Mouse (Mus musculus) forebrain, embryonic 14.5 days (tissue): ENCODE data around the gene Rpl5. TPM values are rescaled to one million over a fixed set of nuclear protein-coding genes. Genes with fewer than 3 reads are reported as not detected.

Source experiments
- ATAC-seq: fragments of 200-750 bp; cut with Nextera tagmentation; 2 replicates; pipeline ENCODE4 v1.8.0; 2017; ENCODE audit warnings: mild to moderate bottlenecking, moderate library complexity
- DNase-seq: peaks from one replicate; pipeline ENCODE4 v3.0.0-alpha.2; 2015; ENCODE audit warnings: low spot score
- H3K27ac ChIP-seq: fragments of 300-500 bp; sonication (generic); 2 replicates; pipeline ENCODE4 v1.5.1; 2014; ENCODE audit warnings: low read depth, mild to moderate bottlenecking, control low read depth, low read length, moderate library complexity
- H3K27me3 ChIP-seq: fragments of 300-500 bp; sonication (generic); replicated peaks from 2 replicates; pipeline ENCODE4 v1.6.1; 2014; ENCODE audit warnings: low read length, control low read depth, mixed read lengths; ENCODE audit not compliant: control insufficient read depth, insufficient read depth
- H3K36me3 ChIP-seq: fragments of 300-500 bp; sonication (generic); 2 replicates; pipeline ENCODE4 v1.6.1; 2014; ENCODE audit warnings: low read length, control low read depth; ENCODE audit not compliant: control insufficient read depth, insufficient read depth
- H3K4me1 ChIP-seq: fragments of 300-500 bp; sonication (generic); 2 replicates; pipeline ENCODE4 v1.6.1; 2014; ENCODE audit warnings: antibody characterized with exemption, low read length, control low read depth; ENCODE audit not compliant: control insufficient read depth, insufficient read depth
- H3K4me2 ChIP-seq: fragments of 300-500 bp; sonication (generic); 2 replicates; pipeline ENCODE4 v1.6.1; 2014; ENCODE audit warnings: mild to moderate bottlenecking, control low read depth, low read length
- H3K4me3 ChIP-seq: fragments of 300-500 bp; sonication (generic); 2 replicates; pipeline ENCODE4 v1.5.1; 2014; ENCODE audit warnings: low read depth, low read length, control low read depth
- H3K9ac ChIP-seq: fragments of 300-500 bp; sonication (generic); 2 replicates; pipeline ENCODE4 v1.6.1; 2014; ENCODE audit warnings: mild to moderate bottlenecking, low read length, control low read depth, moderate library complexity
- H3K9me3 ChIP-seq: fragments of 300-500 bp; sonication (generic); replicated peaks from 2 replicates; pipeline ENCODE4 v1.6.1; 2016; ENCODE audit warnings: low read length, control low read depth, mixed read lengths; ENCODE audit not compliant: control insufficient read depth
- WGBS: fragments of 180-500 bp; shearing (Covaris S2); extraction: QIAGEN DNeasy Blood & Tissue Kit; methylation state at CpG from one replicate; pipeline ENCODE4 v1.1.7; 2014; 5-methylcytosine and 5-hydroxymethylcytosine counted together
- polyA plus RNA-seq: library from polyadenylated mRNA; unstranded; fragments of >200 nt; fragmentation: Nextera tagmentation; extraction: Ambion mirVana; gene quantifications from 2 replicates; pipeline ENCODE4 v1.2.1, GENCODE M21; 2014

Gene Rpl5
- polyA plus RNA-seq, 1 experiment from 2014 or later = 63.5 TPM

- ATAC-seq (no peak), DNase-seq (no peak)
- Histone ChIP-seq H3K27ac (no peak overlapping the region), H3K4me3 (no peak overlapping the region), H3K9ac (no peak overlapping the region), H3K4me2 (no peak overlapping the region), H3K27me3 (no peaks in the 10 kb centered on the region), H3K9me3 (no peaks in the 10 kb centered on the region), H3K36me3 (peaks cover 54% of the 10 kb centered on the region), H3K4me1 (no peaks in the 10 kb centered on the region)
- 67% methylated on average over 5 of the region's 5 CpGs for WGBS
Measured at GRCm38 (mm10) chr5:107910084-107910616, 9.8 kb downstream of the Rpl5 start.

DNA sequence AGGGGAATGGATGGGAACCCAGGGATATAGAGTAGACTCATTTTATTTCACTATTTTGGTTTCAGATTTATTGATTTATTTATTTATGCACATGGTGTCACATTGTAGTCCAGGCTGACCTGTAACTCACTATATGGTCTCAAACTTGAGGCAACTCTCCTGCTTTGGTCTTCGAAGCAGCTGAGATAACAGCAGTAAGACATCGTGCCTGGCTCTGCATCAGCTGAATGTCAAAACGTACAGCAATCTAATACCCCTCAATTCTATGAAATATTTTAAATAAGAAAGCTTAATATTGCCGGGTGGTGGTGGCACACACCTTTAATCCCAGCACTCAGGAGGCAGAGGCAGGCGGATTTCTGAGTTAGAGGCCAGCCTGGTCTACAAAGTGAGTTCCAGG lies 10.7 kb downstream of the Rpl5 start:
- DNase-seq (no peak), ATAC-seq (no peak)
- Histone ChIP-seq H3K27me3 (no peaks in the 10 kb centered on the region), H3K9ac (no peak overlapping the region), H3K27ac (no peak overlapping the region), H3K4me3 (no peak overlapping the region), H3K9me3 (no peaks in the 10 kb centered on the region), H3K4me2 (no peak overlapping the region), H3K36me3 (peaks cover 46% of the 10 kb centered on the region), H3K4me1 (no peaks in the 10 kb centered on the region)
- 90% methylated on average over 5 of the region's 5 CpGs for WGBS

DNA sequence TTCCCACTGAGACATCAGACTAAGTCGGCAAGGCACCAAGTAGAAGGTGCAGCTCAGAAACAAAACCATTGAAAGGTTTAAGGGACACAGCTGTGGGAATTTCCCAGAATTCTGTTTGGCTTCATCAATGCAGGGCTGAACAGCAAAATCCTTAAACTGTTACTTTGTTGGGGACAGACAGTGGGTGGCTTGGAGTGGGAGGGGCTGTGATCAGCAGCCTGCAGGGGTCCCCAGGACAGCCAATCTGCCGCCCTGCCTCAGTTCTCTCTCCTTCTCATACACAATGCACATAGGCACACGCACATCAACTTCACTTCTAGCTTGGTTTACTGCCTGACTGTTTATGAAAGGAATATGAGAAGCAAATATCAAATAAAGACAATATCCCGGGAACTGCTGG lies 15.0 kb downstream of the Rpl5 start:
- Histone ChIP-seq H3K27me3 (no peaks in the 10 kb centered on the region), H3K27ac (no peak overlapping the region), H3K4me3 (no peak overlapping the region), H3K9ac (no peak overlapping the region), H3K4me1 (no peaks in the 10 kb centered on the region), H3K4me2 (no peak overlapping the region), H3K36me3 (peaks cover 4% of the 10 kb centered on the region; the same call in 1 of the 2 replicates), H3K9me3 (no peaks in the 10 kb centered on the region)
- DNase-seq (no peak), ATAC-seq (no peak)
- 31% methylated on average over 4 of the region's 4 CpGs for WGBS

DNA sequence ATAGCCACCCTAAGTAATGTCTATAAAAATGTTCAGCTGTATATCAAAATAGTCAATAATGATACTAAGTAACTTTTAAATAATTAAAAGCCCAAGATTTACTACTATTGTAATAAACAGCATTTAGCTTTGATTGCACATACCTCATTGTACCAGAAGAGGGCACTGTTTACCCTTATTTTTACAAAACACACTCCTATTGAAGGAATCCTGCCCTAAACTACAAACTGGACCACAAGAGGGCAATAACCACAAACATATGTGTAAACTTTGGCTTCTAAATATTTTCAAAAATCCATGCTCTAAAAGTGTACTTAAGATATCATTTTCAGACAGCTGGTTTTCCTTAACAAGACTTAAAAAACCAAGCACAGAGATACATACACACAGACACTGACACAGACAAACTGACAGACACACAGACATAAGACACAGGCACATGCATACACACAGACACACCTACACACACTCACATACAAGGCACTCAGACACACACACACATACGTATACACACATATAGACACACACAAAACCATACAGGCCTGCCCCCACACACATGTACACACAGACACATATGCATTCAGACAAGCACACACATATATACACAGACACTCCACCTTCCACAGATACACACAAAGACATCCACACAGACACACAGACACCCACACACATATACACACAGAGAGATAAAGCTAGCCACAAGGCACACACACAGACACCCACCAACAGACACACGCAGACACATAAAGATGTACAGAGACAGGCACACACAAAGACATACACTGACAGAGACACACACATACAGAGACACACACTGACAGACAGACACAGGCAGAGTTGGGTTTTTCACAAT lies 21.3 kb downstream of the Rpl5 start:
- Histone ChIP-seq H3K4me3 (no peak overlapping the region), H3K4me2 (no peak overlapping the region), H3K27me3 (no peaks in the 10 kb centered on the region), H3K9me3 (no peaks in the 10 kb centered on the region), H3K9ac (no peak overlapping the region), H3K4me1 (no peaks in the 10 kb centered on the region), H3K27ac (no peak overlapping the region), H3K36me3 (no peaks in the 10 kb centered on the region)
- peak; percentile 91 for DNase-seq
- 76% methylated on average over 2 of the region's 2 CpGs for WGBS
- 0 out of 2 replicates have a peak, but pooled peaks have one; percentile 50 for ATAC-seq

GRCm38 (mm10) chr5:107922836-107923235 lies 22.5 kb downstream of the Rpl5 start:
- no peak for ATAC-seq
- WGBS = 86% methylated on average over 1 of the region's 1 CpGs

DNA sequence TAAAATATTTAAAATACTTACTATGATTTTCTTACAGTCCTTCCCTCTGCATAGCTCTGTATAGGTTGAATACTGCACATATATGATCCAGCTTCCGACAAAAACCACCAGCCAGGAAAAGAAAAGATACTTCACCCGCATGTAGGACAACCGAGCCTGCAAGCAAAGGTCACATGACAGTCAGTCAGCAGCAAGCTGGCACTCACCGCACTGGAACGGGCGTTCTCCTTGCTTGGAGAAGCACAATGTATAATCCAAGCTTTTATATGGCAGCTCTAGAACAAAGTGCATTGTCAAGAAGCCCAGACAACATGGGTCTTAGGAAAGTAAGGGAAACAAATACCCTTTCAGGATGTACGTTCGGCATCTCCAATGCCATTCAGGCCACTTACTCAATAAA lies 24.3 kb downstream of the Rpl5 start:
- 73% methylated on average over 8 of the region's 8 CpGs for WGBS
- H3K27me3 ChIP-seq = no peaks in the 10 kb centered on the region
- no peak for DNase-seq
- H3K9me3 ChIP-seq = no peaks in the 10 kb centered on the region
- no peak for ATAC-seq
- no peak overlapping the region for H3K4me3 ChIP-seq
- no peak overlapping the region for H3K4me2 ChIP-seq
- H3K9ac ChIP-seq = no peak overlapping the region
- H3K36me3 ChIP-seq = no peaks in the 10 kb centered on the region
- H3K27ac ChIP-seq = no peak overlapping the region
- H3K4me1 ChIP-seq = no peaks in the 10 kb centered on the region

More at GRCm38 (mm10) chr5:107922836-107923235, 22.5 kb downstream of the Rpl5 start:
- Histone ChIP-seq H3K4me3 (no peak overlapping the region), H3K36me3 (no peaks in the 10 kb centered on the region), H3K27ac (no peak overlapping the region), H3K4me2 (no peak overlapping the region), H3K9ac (no peak overlapping the region), H3K27me3 (no peaks in the 10 kb centered on the region), H3K9me3 (no peaks in the 10 kb centered on the region), H3K4me1 (no peaks in the 10 kb centered on the region)
- DNase-seq = no peak

GRCm38 (mm10) chr5:107926550-107927249 lies 26.4 kb downstream of the Rpl5 start:
- DNase-seq (no peak), ATAC-seq (no peak)
- Histone ChIP-seq H3K4me1 (no peaks in the 10 kb centered on the region), H3K4me3 (no peak overlapping the region), H3K9me3 (no peaks in the 10 kb centered on the region), H3K36me3 (no peaks in the 10 kb centered on the region), H3K9ac (no peak overlapping the region), H3K27me3 (no peaks in the 10 kb centered on the region), H3K4me2 (no peak overlapping the region), H3K27ac (no peak overlapping the region)
- WGBS = 85% methylated on average over 11 of the region's 11 CpGs

- Histone ChIP-seq H3K27me3 (no peaks in the 10 kb centered on the region), H3K9me3 (no peaks in the 10 kb centered on the region), H3K4me1 (no peaks in the 10 kb centered on the region), H3K4me2 (no peak overlapping the region), H3K27ac (no peak overlapping the region), H3K9ac (no peak overlapping the region), H3K36me3 (no peaks in the 10 kb centered on the region), H3K4me3 (no peak overlapping the region)
- ATAC-seq (no peak), DNase-seq (no peak)
- 52% methylated on average over 2 of the region's 2 CpGs for WGBS
Measured at GRCm38 (mm10) chr5:107932556-107932955, 32.3 kb downstream of the Rpl5 start.
